Mouse (Mus musculus) kidney, postnatal 36 days (tissue): ENCODE results near the gene Lrg1.

Experiments used
- DNase-seq, 2 experiments: peaks; one replicate each; pipeline ENCODE4 v3.0.0; 2021 to 2022; ENCODE audit warnings: mixed read lengths in 2 of 2

Gene Lrg1

DNA sequence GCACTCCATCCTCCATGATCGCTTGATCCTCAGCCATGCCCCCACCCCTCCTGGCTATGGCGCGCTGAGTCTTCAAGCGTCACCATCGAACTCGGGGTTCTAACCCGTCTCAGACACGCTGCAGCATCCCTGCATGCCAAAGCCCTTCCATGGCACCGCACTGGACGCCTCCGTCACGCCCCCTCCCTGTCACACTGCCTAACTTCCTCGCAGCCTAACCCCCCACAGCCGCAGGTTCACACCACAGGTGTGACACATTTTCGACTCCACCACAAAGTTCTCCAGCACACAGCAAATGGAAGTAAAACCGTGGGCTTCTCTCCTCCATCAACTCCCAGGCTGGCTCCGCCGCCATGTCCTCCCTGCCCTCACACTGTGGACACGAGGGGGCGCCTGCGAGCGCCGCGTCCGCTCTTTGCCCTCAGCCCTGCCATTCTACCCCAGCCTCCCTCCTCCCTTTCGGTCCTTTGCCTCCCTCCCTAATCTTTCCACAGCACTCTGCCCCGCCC lies 12.7 kb upstream of the Lrg1 start:
- DNase-seq = peak; percentile 60 to 90

DNA sequence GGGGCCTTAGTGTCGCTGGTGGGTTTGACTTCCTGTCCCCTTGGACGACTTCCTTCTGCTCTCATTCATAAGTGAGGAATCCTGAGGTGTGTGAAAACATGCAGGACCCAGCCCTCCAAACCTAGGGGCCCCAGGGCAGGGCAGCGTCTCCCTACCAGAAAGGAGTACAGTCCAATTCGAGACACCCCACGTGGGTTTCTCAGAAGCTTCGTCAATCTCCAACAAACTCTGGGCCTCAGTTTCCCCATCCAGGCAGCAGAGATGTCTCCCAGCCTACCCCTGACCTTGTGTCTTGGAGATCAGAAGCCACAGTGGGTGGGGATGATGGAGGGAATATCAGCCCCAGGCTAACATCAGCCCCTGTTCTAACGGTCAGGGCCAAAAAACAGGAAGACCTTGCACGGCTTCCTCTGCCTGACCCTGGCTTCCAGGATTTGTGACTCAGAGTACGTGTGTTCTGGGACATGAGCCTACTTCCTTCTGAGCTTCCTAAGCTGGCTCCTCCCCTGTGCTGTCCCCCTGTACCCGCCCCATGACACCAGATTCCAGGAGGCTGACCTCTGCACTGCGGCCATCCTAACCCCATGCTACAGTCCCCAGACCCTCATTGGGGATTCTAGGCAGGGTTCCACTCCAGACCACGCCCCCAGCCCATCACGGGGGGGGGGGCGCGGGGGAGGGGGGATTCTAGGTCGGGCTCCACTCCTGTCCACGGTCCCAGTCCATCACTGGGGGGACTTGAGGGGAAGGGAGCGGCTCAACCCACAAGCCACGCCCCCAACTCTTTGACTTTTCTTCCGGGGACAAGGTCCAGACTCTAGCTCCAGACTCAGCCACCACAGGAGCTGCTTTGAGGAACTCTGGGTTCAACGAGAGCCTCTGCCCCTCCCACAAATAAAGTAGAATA lies 11.9 kb upstream of the Lrg1 start:
- DNase-seq = peak; percentile 86 to 87

DNA sequence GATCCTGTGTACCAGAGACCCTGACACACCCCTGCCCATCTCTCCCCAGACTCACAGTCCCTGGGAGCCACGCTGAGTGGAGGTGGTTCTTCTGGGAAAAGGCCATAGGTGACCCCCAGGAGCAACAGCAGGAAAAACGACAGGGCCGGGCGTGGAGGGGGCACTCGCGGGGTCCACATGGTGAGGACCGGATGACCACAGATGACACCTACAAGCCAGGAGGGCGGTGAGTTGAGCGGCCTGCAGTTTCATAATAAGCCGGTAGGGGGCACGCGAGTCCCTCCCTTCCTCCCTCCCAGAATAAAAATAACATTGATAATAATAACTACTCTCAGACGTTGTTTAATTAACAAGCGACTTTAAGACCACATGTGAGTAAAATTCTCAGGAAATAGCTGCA lies 10.9 kb upstream of the Lrg1 start:
- DNase-seq = peak; percentile 62 to 83

DNA sequence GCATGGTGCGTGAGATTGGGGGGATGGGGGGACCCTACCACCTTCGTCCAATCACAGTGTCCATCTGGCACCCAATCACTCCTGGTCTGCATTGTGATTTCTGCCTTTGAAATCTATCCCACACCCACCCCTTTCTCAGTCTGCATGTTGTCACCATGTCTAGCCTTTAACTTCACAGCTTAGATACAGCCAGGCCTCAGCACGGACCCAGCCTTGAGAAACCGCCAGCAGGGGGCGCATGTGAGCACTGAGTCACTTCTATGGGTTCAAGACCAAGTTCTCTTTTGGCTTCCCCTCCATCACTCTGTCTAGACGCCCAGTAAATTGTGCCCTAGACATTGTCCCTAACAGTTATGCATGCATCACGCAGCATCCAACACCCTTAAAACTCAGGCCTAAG lies 10.0 kb upstream of the Lrg1 start:
- DNase-seq = peak; percentile 61 to 90

DNA sequence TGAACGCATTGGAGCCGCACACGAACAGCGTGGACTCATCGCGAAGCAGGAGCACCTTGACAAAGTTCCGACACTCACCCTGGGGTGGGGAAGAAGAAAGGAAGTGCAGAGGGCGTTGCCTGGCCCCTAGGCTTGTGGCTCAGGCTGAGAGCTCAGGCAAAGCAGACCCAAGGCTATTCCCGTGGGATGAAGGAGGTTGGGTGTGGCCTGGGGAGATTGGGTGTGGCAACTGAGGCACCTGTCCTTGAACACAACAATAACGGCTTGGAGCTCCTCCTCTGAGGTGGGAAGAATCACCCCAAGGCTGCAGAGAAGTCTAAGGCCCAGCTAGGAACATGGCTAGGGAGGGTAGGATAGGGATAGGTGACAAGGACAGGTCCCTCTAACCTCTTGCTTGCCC lies 9.3 kb upstream of the Lrg1 start:
- DNase-seq = no peak

DNA sequence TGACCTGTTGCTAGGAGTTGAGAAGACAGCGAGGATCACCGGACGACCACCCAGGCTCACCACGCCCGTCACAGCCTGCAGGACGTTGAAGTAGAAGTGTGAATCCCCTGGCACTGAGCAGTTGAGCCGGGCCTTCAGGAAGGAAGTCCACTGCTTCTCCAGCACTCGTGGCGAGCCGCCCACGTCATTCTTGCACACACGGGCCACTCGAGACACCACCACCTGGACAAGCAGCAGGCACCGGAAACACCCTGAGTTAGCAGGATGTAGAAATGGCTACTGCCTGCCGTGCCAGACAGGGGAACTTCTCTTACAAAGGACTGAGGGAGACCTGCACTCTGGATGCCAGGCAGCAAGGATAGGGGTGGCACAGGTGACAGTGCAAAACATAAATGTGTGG lies 6.4 kb upstream of the Lrg1 start:
- no peak for DNase-seq

DNA sequence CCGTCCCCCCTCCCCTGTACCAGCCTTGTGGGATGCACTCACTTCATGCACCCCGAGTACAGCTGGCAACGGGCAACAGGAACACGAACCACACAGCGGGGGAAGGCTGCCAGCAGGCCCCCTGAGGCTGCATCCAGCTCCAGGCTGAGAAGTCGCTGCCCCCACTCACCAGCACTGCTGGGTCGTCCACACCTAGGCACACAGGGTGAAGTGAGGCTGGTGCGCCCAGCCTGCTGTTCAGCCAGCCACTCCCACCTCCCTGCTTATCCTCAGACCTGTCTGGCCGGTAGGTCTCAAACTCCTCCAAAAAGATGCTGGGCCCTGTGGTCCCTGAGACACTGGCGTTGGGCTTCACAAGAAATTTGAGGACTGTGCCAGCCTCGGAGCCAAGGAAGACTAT lies 4.4 kb upstream of the Lrg1 start:
- no peak for DNase-seq

DNA sequence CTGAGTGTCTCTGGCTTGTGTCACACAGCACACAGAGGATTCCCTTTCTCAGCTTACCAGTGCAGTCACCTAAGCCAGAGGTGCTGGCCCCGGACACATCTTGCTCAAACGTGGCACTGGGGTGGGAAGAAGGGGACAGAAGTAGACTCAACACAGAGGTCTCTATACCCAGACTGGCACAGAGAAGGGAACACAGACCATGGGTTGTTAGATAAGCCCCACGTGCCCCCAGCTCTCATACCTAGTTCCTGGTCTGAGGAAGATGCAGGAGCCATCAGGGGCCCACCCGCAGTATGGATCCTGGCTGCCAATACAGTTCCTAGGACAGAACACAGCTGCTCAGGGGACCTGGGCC lies 3.5 kb upstream of the Lrg1 start:
- no peak for DNase-seq

DNA sequence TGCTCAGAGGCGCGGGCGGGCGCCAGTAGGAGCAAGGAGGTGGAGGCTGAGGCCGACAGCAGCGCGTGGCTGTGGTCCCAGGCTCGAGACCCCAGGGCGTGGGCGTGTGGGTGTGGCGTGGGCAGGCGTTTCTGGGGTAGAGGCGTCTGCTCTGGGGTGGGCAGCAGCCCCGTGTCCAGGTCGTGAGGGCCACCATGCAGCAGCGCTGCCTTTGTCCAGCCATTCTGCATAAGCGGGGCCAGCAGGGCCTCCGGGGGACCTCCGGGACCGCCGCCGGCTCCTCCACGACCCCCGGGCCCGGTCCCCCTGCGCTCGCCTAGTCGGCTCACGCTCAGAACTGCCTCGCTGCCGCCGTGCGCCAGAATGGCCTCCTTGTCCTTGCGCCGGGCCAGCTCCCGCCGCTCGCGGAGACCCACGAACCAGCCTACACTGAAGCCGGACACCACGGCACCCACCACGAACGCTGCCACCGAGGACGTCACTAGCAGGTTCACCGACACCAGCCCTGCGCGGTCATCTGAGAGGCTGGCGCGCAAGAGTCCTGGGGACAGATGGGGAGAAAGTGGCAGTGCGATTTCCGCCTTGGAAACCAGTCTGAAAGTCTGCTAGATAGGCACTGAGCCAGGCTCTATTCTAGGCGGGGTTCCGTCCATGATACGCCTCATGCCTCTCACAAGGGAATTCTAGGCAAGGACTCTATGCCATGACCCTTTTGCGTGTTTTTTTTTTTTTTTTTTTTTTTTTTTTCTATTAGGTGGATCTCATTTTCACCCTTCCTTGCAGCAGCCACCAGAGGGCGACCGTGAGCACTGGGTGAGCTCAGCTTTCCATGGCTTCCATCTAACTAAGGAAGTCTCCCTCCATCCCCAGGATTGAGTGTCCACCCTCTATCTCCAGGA lies 2.8 kb upstream of the Lrg1 start:
- peak; percentile 49 to 88 for DNase-seq

DNA sequence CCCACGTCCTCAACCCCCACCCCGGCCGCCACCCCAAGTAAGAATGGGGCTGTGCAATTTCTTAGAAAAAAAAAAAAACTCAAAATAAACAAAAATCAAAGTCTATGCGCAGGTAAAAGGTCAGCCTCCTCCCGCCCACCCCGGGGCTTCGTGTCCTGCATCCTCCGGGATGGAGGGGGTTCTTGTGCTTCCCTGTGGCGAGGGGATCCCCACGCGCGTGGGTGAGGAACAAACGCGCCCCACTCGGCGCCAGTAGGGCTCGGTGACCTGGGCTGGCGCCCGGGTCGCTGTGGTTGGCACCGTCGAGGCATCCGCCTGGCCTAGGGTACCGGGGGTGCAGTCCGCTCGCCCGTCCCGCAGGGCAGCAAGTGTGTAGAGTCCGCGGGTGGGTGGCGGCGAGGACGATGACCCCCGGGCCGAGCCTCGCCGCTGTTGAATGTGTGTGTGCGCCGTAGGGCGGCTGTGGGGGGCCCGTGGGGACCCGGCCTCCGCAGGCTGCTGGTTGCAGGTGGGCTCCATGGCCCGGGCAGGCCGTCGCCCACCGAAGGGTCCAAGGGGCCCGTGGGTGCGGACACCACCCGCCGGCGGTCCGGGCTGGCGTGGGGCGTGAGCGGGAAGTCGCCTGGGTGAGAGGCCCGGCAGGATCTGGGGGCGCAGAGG lies 2.0 kb upstream of the Lrg1 start:
- no peak for DNase-seq

DNA sequence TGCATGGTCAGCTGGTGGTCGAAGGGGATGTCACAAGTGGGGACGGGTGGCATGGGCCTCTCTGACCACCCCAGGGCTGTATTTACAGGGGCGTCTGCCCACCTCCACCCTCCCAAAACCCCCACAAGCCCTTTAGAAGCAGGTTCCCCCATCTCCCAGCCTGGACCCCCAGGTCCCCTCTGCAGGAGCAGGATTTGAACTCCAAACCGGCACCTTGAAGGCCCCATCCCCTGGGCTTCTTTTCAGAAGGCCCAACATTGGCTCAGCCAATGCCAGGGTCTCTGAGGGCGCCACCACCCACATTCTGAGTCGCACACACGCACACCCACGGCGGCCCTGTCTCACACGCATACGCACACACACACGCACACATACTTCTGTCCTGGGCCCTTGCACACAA lies 1.4 kb upstream of the Lrg1 start:
- no peak for DNase-seq

DNA sequence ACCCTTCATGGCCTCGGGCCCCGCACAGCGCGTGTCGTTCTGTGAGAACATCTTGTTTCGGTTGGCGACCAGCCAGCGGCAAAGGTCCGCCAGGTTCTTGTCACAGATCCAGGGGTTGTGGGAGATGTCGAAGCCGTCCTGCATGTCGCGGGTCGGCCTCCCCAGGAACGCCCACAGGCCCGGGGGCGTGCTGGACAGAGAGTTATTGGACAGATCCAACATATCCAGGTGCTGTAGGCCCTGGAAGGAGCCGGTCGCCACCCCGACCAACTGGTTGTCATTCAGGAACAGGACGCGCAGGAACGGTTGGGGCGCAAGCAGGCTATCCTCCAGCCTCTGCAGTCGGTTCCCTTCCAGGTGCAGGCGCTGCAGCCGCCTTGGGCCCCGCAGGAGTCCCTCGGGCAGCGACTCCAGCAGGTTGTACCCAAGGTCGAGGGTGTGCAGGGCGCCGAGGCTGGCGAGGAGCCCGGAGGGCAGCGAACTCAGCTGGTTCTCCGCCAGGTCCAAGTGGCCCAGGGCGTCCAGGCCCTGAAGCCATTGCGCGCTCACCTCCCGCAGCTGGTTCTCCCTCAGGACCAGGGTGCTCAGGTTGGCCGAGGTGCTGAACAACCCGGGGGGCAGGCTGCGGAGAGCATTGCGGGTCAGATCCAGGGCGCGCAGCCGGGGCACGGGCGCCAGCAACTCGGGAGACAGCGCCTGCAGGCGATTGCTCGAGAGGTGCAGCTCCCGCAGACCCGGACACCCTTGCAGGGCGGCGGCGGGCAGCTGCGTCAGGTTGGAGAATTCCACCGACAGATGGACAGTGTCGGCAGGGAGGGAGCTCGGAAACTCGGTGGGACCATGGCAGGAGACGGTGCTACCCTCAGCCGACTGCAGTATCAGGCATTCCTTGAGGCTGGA lies 1.6 kb downstream of the Lrg1 start:
- peak; percentile 86 to 90 for DNase-seq

DNA sequence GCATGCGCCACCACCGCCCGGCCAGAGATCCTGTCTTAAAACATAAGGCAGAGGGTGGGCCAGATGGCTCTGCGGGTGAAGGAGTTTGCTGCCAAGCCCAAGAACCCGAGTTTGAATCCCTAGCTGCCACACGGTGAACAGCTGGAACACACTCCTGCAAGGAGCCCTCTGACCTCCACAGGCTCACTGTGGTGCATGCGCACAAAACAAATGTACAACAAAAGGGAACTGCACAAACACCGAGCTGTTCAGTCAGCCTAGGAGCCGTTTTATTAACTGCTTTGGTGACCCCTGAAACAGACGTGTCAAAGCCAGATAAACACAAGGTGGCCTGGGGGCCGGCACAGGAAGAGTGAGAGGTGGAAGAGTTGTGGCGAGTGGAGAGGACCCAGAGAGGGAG lies 2.4 kb downstream of the Lrg1 start:
- no peak for DNase-seq

DNA sequence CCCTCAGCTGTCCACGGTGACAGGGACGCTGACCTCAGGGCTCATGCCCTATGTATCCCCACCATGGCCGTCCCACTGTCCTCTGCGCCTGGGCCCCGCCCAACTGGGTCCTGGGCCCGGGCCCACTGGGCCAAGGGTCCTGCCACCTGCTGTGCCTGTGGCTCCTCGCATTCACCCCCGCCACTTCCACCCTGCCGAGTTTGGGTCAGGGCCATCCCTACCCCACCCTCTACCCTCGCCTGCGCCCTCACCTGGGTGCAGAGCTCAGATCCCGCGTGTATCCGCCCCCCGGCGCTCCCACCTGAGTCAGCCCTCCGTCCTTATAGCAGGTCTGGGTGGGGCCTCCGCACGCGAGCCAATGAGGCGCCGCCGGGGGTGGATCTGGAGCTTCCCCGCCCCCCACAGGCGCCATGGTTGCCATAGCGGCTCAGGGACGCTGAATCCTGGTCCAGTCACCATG lies 4.5 kb downstream of the Lrg1 start, which contains the start of gene Plin5:
TSS of gene Plin5 (minus strand) at position 346 of the 460 bp plus-strand sequence.
- peak; percentile 88 to 92 for DNase-seq

DNA sequence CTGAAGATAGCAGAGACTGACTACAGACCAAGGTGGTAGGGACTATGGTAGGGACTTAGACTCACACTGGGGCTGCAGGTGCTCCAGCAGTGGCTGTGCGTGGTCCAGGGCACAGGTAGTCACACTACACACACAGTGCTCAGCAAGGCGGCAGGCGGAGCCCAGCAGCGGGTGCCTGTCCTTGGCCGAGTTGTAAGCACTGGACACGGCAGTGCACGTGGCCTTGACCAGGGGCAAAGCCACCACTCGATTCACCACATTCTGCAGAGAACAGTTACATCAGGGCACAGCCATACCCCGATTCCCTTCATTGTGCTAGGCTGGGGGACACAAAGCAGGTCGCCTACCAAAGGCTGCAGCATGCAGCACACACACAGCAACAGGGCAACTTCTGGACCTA lies 5.6 kb downstream of the Lrg1 start:
- no peak for DNase-seq

DNA sequence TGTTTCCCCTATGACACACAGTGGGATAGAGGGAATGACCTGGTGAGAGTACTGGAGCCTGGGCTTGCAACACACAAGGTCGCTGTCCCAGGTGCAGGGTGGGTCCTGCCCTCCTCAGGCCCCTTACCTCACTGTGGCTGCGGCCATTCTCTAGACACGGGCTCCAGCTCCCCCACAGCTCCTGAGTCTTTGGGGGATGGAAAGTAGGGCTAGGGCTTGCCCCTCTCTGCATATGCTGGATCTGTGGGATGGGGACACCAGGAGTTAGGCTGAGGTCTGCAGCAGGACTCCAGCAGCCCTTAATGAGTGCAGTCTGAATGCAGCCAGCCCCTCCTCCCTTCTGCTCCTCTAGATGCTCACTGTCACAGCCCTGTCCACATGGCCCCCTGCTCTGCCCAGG lies 9.1 kb downstream of the Lrg1 start:
- no peak for DNase-seq

DNA sequence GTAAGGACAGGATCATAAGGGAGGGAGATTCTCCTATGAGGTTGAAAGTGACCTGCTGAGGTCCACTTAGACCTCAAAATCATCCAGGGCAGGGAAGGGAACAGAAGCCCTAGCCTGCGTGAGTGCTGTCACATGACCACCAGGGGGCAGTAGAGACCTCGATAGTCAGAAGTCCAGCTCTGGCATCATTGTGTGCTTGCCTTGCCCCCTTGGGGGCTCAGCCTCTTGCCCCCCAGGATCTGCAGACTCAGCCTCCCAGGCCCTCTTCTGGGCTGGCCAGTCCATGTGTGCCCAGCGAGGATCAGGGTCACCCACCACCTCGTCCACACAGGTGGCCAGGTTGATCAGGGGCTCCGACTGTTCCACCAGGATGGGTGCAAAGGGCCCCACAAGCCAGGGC lies 9.9 kb downstream of the Lrg1 start:
- DNase-seq = peak; percentile 66 to 82

DNA sequence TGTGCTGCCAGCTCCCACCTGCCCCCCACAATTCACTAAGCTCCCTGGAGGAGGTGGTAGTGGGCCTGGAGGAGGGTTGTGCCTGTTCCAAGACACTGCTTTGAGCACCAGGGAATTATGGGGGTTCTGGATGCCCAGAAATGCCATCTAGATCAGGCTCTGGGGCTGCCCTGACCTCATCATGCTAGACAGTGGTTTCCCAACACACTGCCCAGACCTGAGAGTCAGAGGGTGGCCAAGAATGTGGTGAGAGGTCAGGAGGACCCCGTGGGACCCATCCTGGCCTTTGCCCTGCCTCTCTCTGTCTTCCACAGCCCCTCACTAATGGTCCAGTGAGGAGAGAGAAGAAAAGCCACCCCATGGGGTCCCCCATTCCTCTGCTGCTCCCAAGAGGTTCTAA lies 10.8 kb downstream of the Lrg1 start:
- DNase-seq = no peak

DNA sequence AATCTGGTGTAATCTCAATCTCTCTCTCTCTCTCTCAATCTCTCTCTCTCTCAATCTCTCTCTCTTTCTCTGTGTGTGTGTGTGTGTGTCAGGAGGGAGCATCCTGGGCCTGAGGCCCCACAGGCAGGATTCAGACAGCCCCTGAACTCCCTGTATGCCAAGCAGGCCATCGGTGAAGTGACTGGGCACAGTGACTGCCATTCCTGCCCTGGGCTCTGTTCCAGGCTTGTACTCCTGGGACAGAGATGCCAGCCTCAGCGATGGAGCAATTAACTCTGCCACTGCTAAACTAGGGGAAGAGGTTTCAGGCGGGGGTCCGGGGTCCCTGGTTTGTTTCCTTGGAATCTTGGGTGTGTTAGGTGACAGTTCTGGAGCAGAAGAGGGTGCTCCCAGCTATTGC lies 11.2 kb downstream of the Lrg1 start:
- DNase-seq = no peak

DNA sequence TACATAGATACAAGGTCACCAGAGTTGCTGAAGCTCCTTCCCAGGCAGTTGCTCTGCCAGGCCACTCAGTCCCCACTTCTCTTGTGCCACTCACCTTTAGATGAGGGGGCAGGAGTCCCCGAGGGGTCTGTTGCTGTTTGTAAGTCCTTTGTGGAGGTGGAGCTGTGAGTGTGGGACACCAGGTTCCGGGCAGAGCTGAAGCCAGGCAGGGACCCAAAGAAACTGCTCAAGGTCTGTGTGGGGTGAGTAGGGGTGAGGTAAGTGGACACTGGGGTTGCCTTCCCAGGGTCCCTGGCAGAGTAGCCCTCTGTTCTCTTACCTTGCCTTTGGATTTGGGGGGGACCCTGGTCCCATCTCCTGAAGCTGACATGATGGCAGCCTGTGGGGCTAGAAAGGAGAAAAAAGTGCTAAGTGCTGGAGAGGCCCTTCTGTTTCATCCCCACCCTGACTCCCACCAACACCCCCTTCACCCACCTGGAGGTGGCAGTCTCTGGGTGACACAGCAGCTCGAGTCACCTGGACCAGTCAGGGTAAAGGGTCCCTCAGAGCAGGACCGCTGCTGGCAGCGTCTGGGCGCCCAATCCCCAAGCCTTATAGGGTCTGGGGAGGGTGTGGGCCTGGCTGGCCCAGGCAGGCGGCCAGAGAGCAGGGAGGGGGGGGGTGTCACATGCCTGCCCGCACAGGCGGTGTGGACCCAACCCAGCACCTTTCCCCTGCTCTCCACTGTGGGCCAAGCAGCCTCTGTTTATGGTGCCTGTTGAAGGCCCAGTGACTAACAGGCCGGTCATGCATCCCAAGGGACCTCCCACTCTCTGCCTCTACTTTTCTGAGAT lies 12.4 kb downstream of the Lrg1 start, which contains the start of gene Plin4:
TSS of gene Plin4 (minus strand) at position 585 of the 833 bp plus-strand sequence.
- DNase-seq = no peak
